Comparison of ENCODE assay signal across 10 mouse cellular contexts in genomic region chr6:52663021-52663420, GRCm38 (mm10). TPM values are rescaled to one million over a fixed set of nuclear protein-coding genes. Genes with fewer than 3 reads are reported as not detected.
A peak's percentile ranks its signal among the peaks of the same experiment; 100 is the strongest.
DNase-seq lines count a peak whose midpoint lies in the region; ATAC-seq and TF ChIP-seq lines count a peak whose summit lies in the region.
"Had no signal": no experiment of that assay in that cellular context is flagged by ENCODE, and none has a peak within 500 bp of the region (broad histone marks: within the 10 kb centered on the region; RNA-seq: fewer than 3 reads in every experiment).

No protein-coding gene starts in this region.

- WGBS in hindbrain, embryonic 14.5 days = 58% methylated on average over 5 of the region's 5 CpGs
- WGBS in forebrain, embryonic 10.5 days = 59% methylated on average over 5 of the region's 5 CpGs

- H3K27ac ChIP-seq in embryonic fibroblast, embryonic 13.5 days (ENCODE audit: insufficient read depth, low read length) = no peak overlapping the region
- H3K27ac ChIP-seq in hindbrain, embryonic 14.5 days = no peak overlapping the region
- H3K27ac ChIP-seq in forebrain, embryonic 10.5 days = no peak overlapping the region

- no peak for TF ChIP-seq POLR2A in embryonic fibroblast, embryonic 13.5 days (IDR thresholded peaks at IDR 0.05; ENCODE audit: low read depth, low read length)

- H3K9ac ChIP-seq in hindbrain, embryonic 14.5 days = no peak overlapping the region

- H3K9me3 ChIP-seq in E14TG2a.4 (ENCODE audit: low read length) = no peaks in the 10 kb centered on the region
- no peaks in the 10 kb centered on the region for H3K9me3 ChIP-seq in hindbrain, embryonic 14.5 days (ENCODE audit: control insufficient read depth, low read length)
- H3K9me3 ChIP-seq in forebrain, embryonic 10.5 days = no peaks in the 10 kb centered on the region

- peak; percentile 14 for TF ChIP-seq CTCF in E14TG2a.4 (conservative IDR thresholded peaks at IDR 0.05; ENCODE audit: low read length)
- peak; percentile 16; the same call in 1 of the 2 replicates for TF ChIP-seq CTCF in embryonic fibroblast, embryonic 13.5 days (IDR thresholded peaks at IDR 0.05; ENCODE audit: borderline replicate concordance, insufficient read depth, low read length)

- H3K4me3 ChIP-seq in E14TG2a.4 (replicated peaks; ENCODE audit: low read length) = no peak overlapping the region
- no peak overlapping the region for H3K4me3 ChIP-seq in embryonic fibroblast, embryonic 13.5 days (ENCODE audit: insufficient read depth, low read length)
- H3K4me3 ChIP-seq in hindbrain, embryonic 14.5 days (replicated peaks; ENCODE audit: low read length) = no peak overlapping the region
- H3K4me3 ChIP-seq in forebrain, embryonic 10.5 days = no peak overlapping the region
- H3K4me3 ChIP-seq: myocyte had no signal

- peak; percentile 70 for ATAC-seq in megakaryocyte progenitor cell, adult 5-6 weeks (replicated peaks; ENCODE audit: poor library complexity)
- ATAC-seq in hindbrain, embryonic 14.5 days (ENCODE audit: low FRiP score) = no peak

- H3K4me1 ChIP-seq in E14TG2a.4 (replicated peaks; ENCODE audit: low read depth, low read length) = no peaks in the 10 kb centered on the region
- peaks cover 10% of the 10 kb centered on the region for H3K4me1 ChIP-seq in embryonic fibroblast, embryonic 13.5 days (ENCODE audit: control insufficient read depth, insufficient read depth, low read length)
- no peaks in the 10 kb centered on the region for H3K4me1 ChIP-seq in hindbrain, embryonic 14.5 days (replicated peaks; ENCODE audit: control insufficient read depth, insufficient read depth, low read length)
- no peaks in the 10 kb centered on the region for H3K4me1 ChIP-seq in forebrain, embryonic 10.5 days

- DNase-seq in heart, adult 18-20 months = peak; percentile 11 to 37
- no peak for DNase-seq in heart, adult 8-10 months (ENCODE audit: low spot score)
- no peak for DNase-seq in hindbrain, embryonic 14.5 days (ENCODE audit: low spot score)
- DNase-seq in forebrain, embryonic 10.5 days (ENCODE audit: extremely low spot score, low spot score) = no peak
- no peak for DNase-seq in natural killer cell, adult 2 months (ENCODE audit: low spot score in 2 of 2)
- DNase-seq: layer of hippocampus, postnatal 36 days had no signal

- no peaks in the 10 kb centered on the region for H3K36me3 ChIP-seq in E14TG2a.4 (ENCODE audit: insufficient read depth, low read length)
- H3K36me3 ChIP-seq in hindbrain, embryonic 14.5 days (replicated peaks; ENCODE audit: control insufficient read depth, insufficient read depth) = no peaks in the 10 kb centered on the region
- no peaks in the 10 kb centered on the region for H3K36me3 ChIP-seq in forebrain, embryonic 10.5 days (replicated peaks)

- H3K27me3 ChIP-seq in E14TG2a.4 (ENCODE audit: insufficient read depth, low read length) = no peaks in the 10 kb centered on the region
- no peaks in the 10 kb centered on the region for H3K27me3 ChIP-seq in hindbrain, embryonic 14.5 days (ENCODE audit: control insufficient read depth, insufficient read depth, low read length)
- no peaks in the 10 kb centered on the region for H3K27me3 ChIP-seq in forebrain, embryonic 10.5 days (ENCODE audit: poor library complexity, severe bottlenecking)

- no peak overlapping the region for H3K4me2 ChIP-seq in hindbrain, embryonic 14.5 days (replicated peaks)

RNA-seq across cellular contexts. Expression of gene Hibadh, which starts 22.8 kb away (rescaled TPM):
- 100 to 1,000 TPM; 269 TPM for total RNA-seq in heart, adult 18-20 months (2021)
- 100 to 1,000 TPM; 253 to 275 (median 269) TPM for total RNA-seq in heart, adult 8-10 months (2022)
- 54.6 and 61.7 TPM in 2 replicates for polyA plus RNA-seq in embryonic fibroblast, embryonic 13.5 days (2011; ENCODE audit: insufficient read length, low read depth, missing spikeins)
- 74.8 and 97.5 TPM in 2 replicates for total RNA-seq in megakaryocyte progenitor cell, adult 5-6 weeks (2015)
- 51.1 and 57.8 TPM in 2 replicates for total RNA-seq in megakaryocyte progenitor cell, adult 5-6 weeks (2017)
- 45.3 and 48.0 TPM in 2 replicates for polyA plus RNA-seq in hindbrain, embryonic 14.5 days (2014; fragmentation: Nextera tagmentation; extraction: Ambion mirVana)
- polyA plus RNA-seq in forebrain, embryonic 10.5 days (2016; fragmentation: Nextera tagmentation; extraction: Ambion mirVana) = 70.6 and 75.5 TPM in 2 replicates

RNA-seq across cellular contexts. Expression of gene Tax1bp1, which starts 50.5 kb away (rescaled TPM):
- 100 to 1,000 TPM; 102 to 120 TPM for total RNA-seq in heart, adult 18-20 months (2021)
- total RNA-seq in heart, adult 8-10 months (2022) = 100 to 1,000 TPM; 116 to 125 (median 120) TPM
- 116 and 127 TPM in 2 replicates for polyA plus RNA-seq in embryonic fibroblast, embryonic 13.5 days (2011; ENCODE audit: insufficient read length, low read depth, missing spikeins)
- 219 and 220 TPM in 2 replicates for total RNA-seq in megakaryocyte progenitor cell, adult 5-6 weeks (2015)
- 295 and 366 TPM in 2 replicates for total RNA-seq in megakaryocyte progenitor cell, adult 5-6 weeks (2017)
- 159 and 169 TPM in 2 replicates for polyA plus RNA-seq in hindbrain, embryonic 14.5 days (2014; fragmentation: Nextera tagmentation; extraction: Ambion mirVana)
- 115 and 123 TPM in 2 replicates for polyA plus RNA-seq in forebrain, embryonic 10.5 days (2016; fragmentation: Nextera tagmentation; extraction: Ambion mirVana)

Comparison
In these comparisons a context has a peak if more than half of its experiments do, and no peak if none do; other contexts are left out.
1. DNase-seq: peak in heart, adult 18-20 months (2 of 2); none in heart, adult 8-10 months (single experiment), hindbrain, embryonic 14.5 days (single experiment), forebrain, embryonic 10.5 days (single experiment) and natural killer cell, adult 2 months (0 of 2).